Mouse (Mus musculus) hindbrain, embryonic 16.5 days (tissue): ENCODE measurements around the gene Tbc1d10c. TPM values are rescaled to one million over a fixed set of nuclear protein-coding genes. Genes with fewer than 3 reads are reported as not detected.

Source experiments
- ATAC-seq: fragments of 200-750 bp; cut with Nextera tagmentation; 2 replicates; pipeline ENCODE4 v1.8.0; 2017; ENCODE audit warnings: moderate TSS enrichment, moderate library complexity
- H3K27ac ChIP-seq: fragments of 300-500 bp; sonication (generic); 2 replicates; pipeline ENCODE4 v1.5.1; 2014; ENCODE audit warnings: low read depth, mild to moderate bottlenecking, control low read depth, low read length, moderate library complexity
- H3K27me3 ChIP-seq: fragments of 300-500 bp; sonication (generic); replicated peaks from 2 replicates; pipeline ENCODE4 v1.6.1; 2014; ENCODE audit warnings: low read length; ENCODE audit not compliant: control insufficient read depth, insufficient read depth
- H3K36me3 ChIP-seq: fragments of 300-500 bp; sonication (generic); 2 replicates; pipeline ENCODE4 v1.6.1; 2014; ENCODE audit warnings: mild to moderate bottlenecking, low read length, moderate library complexity, mixed read lengths; ENCODE audit not compliant: control insufficient read depth, insufficient read depth
- H3K4me1 ChIP-seq: fragments of 300-500 bp; sonication (generic); 2 replicates; pipeline ENCODE4 v1.6.1; 2014; ENCODE audit warnings: low read depth, low read length; ENCODE audit not compliant: control insufficient read depth, insufficient read depth
- H3K4me2 ChIP-seq: fragments of 300-500 bp; sonication (generic); 2 replicates; pipeline ENCODE4 v1.6.1; 2014; ENCODE audit warnings: mild to moderate bottlenecking, low read length, control low read depth, moderate library complexity
- H3K4me3 ChIP-seq: fragments of 300-500 bp; sonication (generic); 2 replicates; pipeline ENCODE4 v1.5.1; 2014; ENCODE audit warnings: mild to moderate bottlenecking, low read length, control low read depth, moderate library complexity
- H3K9ac ChIP-seq: fragments of 300-500 bp; sonication (generic); 2 replicates; pipeline ENCODE4 v1.6.1; 2014; ENCODE audit warnings: low read depth, mild to moderate bottlenecking, control low read depth, low read length, moderate library complexity
- H3K9me3 ChIP-seq: fragments of 300-500 bp; sonication (generic); 2 replicates; pipeline ENCODE4 v1.6.1; 2014; ENCODE audit warnings: mild to moderate bottlenecking, low read length, moderate library complexity; ENCODE audit not compliant: control insufficient read depth
- WGBS: fragments of 180-500 bp; shearing (Covaris S2); extraction: QIAGEN DNeasy Blood & Tissue Kit; methylation state at CpG from one replicate; pipeline ENCODE4 v1.1.7; 2014; 5-methylcytosine and 5-hydroxymethylcytosine counted together
- polyA plus RNA-seq: library from polyadenylated mRNA; unstranded; fragments of >200 nt; fragmentation: Nextera tagmentation; extraction: Ambion mirVana; gene quantifications from 2 replicates; pipeline ENCODE4 v1.2.1, GENCODE M21; 2015

Gene Tbc1d10c
- 0.54 and 1.1 TPM in 2 replicates for polyA plus RNA-seq

DNA sequence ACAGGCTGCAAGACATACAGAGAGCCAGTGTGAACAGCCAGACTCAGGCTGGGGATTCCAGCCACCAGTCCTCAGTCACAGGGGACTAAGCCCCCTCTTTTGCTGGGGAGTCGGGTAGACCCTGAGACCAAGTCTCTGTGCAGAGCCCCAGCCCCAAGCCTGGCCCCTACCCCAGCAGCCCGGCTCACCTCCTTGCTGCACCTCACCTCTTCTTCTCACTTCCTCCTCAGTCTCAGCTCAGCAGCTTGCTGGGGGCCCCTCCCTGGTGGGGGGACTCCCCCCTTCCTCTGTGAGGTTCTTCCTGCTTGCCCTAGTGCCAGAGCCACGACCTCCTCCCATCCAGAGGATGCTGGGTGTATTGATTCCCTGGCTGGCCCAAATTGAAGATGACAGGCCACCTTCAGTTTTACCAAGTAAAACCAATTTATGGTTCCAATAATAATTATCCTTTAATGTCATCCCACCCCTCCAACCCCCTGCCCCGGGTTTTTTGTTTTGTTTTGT is at the start of gene Tbc1d10c:
Gene Tbc1d10c, minus strand, starts transcription at position 454 of the 504 bp plus-strand sequence.
- Histone ChIP-seq H3K36me3 (peaks cover 19% of the 10 kb centered on the region), H3K27ac (peak within 1 kb of the TSS; percentile 96), H3K4me3 (peak within 1 kb of the TSS; percentile 97), H3K4me1 (peaks cover 27% of the 10 kb centered on the region), H3K4me2 (peak within 1 kb of the TSS; percentile 98), H3K9ac (peak within 1 kb of the TSS; percentile 99), H3K9me3 (no peaks in the 10 kb centered on the region), H3K27me3 (no peaks in the 10 kb centered on the region)
- ATAC-seq: no peak
- WGBS: 68% methylated on average over 4 of the region's 4 CpGs

DNA sequence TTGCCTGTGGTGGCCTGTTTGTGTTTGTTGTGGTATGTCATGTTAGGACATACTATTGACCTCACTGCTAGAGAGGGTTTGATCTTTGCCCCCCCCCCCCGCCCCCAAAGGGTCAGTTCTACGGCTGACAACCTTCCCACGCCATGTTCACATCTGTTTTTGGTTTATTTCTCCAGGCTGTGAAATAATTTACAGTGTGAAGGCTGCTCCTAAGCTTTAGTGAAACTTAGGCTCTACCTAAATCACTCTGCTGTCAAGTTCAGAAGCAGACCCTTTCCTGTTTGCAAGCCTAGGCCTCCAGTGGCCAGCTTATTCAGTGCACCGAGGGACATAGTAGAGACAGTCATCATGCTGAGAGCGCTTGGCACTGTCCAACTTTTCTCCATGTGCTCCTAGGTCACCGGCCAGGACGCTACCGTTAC is 49.2 kb upstream of the Tbc1d10c start:
- WGBS: 70% methylated on average over 8 of the region's 8 CpGs
- no peak overlapping the region for H3K4me3 ChIP-seq

DNA sequence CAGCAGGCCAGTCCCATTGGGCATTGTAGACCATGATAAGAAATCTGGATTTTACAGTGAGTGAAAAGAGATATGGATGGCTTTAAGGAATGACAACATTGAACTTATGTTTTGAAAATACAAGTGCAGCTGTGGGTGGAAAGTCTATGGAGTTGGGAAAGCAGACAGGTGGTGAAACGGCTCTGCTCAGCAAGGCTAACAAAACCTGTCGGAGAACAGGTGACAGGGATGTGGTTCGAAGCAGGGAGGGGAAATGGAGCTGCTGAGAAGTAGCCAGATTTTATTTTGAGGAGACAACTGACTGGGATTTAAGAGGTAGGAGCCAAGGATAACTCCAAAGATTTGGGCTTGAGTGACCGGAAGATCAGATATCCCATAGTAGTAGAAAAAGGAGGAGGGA is 43.5 kb upstream of the Tbc1d10c start:
- Histone ChIP-seq H3K4me2 (no peak overlapping the region), H3K4me1 (peaks cover 9% of the 10 kb centered on the region), H3K27ac (no peak overlapping the region), H3K36me3 (no peaks in the 10 kb centered on the region), H3K4me3 (no peak overlapping the region), H3K27me3 (peaks cover 4% of the 10 kb centered on the region; the same call in 1 of the 2 replicates), H3K9ac (no peak overlapping the region), H3K9me3 (no peaks in the 10 kb centered on the region)
- no peak for ATAC-seq
- 82% methylated on average over 4 of the region's 4 CpGs for WGBS

More for the DNA sequence above, 49.2 kb upstream of the Tbc1d10c start:
- no peak for ATAC-seq
- Histone ChIP-seq H3K27me3 (no peaks in the 10 kb centered on the region), H3K27ac (no peak overlapping the region), H3K9ac (no peak overlapping the region), H3K4me1 (no peaks in the 10 kb centered on the region), H3K4me2 (no peak overlapping the region), H3K9me3 (no peaks in the 10 kb centered on the region), H3K36me3 (no peaks in the 10 kb centered on the region)

DNA sequence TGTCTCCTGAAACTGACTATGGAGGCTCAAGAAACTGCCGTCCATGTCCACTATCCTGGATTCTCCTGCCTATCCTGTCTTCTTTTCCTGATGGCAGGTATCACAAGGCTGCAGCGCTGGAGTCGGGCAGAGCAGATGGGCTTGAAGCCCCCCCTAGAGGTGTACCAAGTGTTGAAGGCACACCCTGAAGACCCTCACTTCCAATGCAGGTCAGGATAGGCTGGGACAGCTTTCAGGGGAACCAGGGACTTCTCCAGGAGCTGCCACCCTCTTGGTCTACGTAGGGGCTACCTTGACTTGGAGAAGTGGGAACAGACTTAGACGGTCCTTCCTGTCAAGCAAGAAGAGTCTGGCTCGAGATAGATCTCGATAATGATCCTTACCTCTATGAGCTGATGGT is 41.6 kb upstream of the Tbc1d10c start:
- no peak for ATAC-seq
- H3K4me3 ChIP-seq: peak overlapping the region; percentile 55
- peak overlapping the region; percentile 80 for H3K4me2 ChIP-seq
- peak overlapping the region; percentile 87; the same call in 1 of the 2 replicates for H3K27ac ChIP-seq
- 86% methylated on average over 7 of the region's 7 CpGs for WGBS
- H3K9ac ChIP-seq: peak overlapping the region; percentile 73; the same call in 1 of the 2 replicates
- H3K36me3 ChIP-seq: no peaks in the 10 kb centered on the region
- H3K27me3 ChIP-seq: peaks cover 7% of the 10 kb centered on the region
- peaks cover 9% of the 10 kb centered on the region for H3K4me1 ChIP-seq
- H3K9me3 ChIP-seq: no peaks in the 10 kb centered on the region

DNA sequence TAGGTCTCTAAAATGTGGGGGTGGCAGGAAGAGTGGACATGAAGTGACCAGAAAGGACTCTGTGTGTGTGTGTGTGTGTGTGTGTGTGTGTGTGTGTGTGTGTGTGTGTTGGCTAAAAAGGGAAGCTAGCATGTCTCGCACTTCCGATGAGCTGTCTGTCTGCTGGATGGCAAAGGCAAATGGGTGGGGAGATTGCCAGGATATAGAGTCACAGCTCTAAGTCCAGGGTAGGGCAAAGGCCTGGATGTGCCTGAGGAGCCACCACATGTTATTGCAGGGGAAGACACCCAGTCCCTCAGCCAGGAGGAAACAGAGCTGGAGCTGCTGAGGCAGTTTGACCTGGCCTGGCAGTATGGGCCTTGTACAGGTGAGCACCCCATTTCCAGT is 41.1 kb upstream of the Tbc1d10c start:
- Histone ChIP-seq H3K27me3 (peaks cover 7% of the 10 kb centered on the region), H3K36me3 (no peaks in the 10 kb centered on the region), H3K4me2 (peak overlapping the region; percentile 80), H3K9me3 (no peaks in the 10 kb centered on the region), H3K4me1 (peaks cover 9% of the 10 kb centered on the region), H3K27ac (peak overlapping the region; percentile 87), H3K9ac (peak overlapping the region; percentile 73), H3K4me3 (peak overlapping the region; percentile 55)
- no peak; the same call in 1 of the 2 replicates for ATAC-seq
- WGBS: 11% methylated on average over 2 of the region's 2 CpGs

DNA sequence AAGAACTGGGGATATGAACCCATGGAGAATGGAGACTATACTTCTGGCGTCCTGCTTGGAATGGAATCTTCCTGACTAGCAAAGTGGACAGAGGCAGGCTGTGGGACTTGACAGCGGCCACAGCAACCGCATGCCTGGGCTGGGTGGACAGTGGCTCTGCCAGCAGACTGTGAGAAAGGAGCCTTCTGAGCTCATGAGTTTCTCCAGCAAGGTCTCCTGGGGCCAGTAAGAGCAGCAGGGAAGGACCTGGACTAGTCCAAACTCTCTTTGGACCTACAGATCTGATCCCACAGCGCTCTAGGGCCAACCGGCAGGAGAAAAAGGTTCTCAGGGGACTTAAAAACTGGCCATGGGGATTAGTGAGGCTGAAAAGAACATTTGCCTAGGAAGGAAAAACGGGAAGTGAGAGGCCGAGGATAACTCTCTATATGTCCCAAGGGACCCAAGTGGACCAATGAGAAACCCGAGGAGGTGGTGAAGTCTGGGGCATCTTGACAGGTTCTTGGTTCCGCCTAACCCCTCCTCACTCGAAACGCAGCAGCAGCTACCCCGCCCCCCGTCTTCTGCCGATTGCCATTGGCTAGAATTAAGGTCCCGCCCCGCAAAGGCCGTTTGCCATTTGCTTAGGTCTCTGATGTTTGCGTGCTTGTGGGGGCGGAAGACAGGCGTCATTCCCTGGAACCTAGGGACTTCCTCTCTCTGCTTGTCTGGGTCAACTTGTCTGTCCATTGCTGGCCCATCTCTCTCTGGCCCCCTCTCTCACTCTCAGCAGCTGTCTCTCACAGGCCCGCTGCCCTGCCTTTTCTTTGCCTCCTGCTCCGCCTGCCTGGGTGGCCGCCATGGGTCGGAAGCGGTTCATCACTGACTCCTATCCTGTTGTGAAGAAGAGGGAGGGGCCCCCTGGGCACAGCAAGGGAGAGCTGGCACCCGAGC is 40.4 kb upstream of the Tbc1d10c start, which contains the start of gene Pold4:
Gene Pold4, plus strand, starts transcription at position 647 of the 933 bp plus-strand sequence.
- 12% methylated on average over 26 of the region's 26 CpGs for WGBS
- peaks cover 9% of the 10 kb centered on the region for H3K4me1 ChIP-seq
- no peaks in the 10 kb centered on the region for H3K9me3 ChIP-seq
- no peaks in the 10 kb centered on the region for H3K36me3 ChIP-seq
- H3K4me2 ChIP-seq: peak within 1 kb of the TSS; percentile 80
- peak within 1 kb of the TSS; percentile 87 for H3K27ac ChIP-seq
- H3K4me3 ChIP-seq: peak within 1 kb of the TSS; percentile 55
- H3K9ac ChIP-seq: peak within 1 kb of the TSS; percentile 73
- peak; percentile 95 for ATAC-seq
- H3K27me3 ChIP-seq: peaks cover 7% of the 10 kb centered on the region

DNA sequence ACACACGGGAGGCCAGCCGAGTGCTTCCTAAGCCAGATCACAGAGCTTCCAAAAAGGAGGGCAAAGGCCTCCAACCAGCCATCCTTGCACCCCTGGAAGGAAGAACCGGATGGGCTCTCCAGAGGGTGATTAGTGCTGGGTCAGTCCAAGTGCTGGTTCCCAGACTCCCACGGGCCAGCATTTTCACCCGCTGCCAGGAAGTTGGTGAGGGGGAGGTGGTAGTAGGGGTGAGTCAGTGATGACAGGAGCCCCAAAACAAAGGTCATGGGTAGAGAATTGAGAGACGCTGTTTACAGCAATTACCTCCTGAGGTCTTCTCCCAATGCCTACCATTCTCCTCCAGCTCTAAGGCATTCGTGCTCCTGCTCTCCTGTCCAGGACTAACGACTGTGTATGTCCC is 39.3 kb upstream of the Tbc1d10c start:
- peaks cover 7% of the 10 kb centered on the region for H3K27me3 ChIP-seq
- WGBS: 72% methylated on average over 8 of the region's 8 CpGs
- no peaks in the 10 kb centered on the region for H3K36me3 ChIP-seq
- H3K27ac ChIP-seq: no peak overlapping the region
- no peak overlapping the region for H3K9ac ChIP-seq
- H3K4me3 ChIP-seq: no peak overlapping the region
- no peak overlapping the region for H3K4me2 ChIP-seq
- H3K4me1 ChIP-seq: peaks cover 9% of the 10 kb centered on the region
- no peaks in the 10 kb centered on the region for H3K9me3 ChIP-seq
- ATAC-seq: no peak

DNA sequence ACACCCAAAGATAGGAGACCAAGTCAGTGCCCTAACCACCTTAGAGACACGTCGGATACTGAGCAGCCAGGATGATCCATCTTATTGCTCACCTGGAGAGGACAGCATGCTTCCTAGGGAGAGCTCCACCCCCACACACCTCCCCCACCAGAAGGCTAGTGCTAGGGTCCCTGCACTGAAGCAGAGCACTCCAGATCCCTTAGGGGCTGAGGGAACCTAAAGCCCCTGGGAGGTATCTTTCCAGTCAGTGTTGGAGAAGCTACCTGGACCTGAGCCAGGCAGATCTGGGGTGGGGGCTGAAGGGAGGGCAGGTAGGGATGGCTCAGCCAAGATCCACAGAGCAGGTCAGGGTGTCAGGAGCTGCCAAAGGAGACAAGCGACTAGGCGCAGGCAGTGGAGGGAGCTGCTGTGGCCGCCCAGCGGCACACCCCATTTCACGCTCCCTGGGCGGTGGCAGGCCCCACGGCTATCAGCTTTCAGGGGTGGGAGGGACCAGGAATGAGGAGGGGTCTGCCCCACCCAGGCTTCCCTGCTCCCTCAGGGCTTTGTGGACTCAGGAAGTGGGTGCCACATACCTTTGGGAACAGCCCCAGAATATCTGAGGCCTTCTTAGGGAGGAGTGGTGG is 38.5 kb upstream of the Tbc1d10c start:
- Histone ChIP-seq H3K27ac (no peak overlapping the region), H3K9me3 (no peaks in the 10 kb centered on the region), H3K9ac (no peak overlapping the region), H3K27me3 (peaks cover 7% of the 10 kb centered on the region), H3K4me3 (no peak overlapping the region), H3K36me3 (no peaks in the 10 kb centered on the region), H3K4me1 (peaks cover 9% of the 10 kb centered on the region), H3K4me2 (no peak overlapping the region)
- ATAC-seq: no peak
- 44% methylated on average over 5 of the region's 9 CpGs for WGBS

DNA sequence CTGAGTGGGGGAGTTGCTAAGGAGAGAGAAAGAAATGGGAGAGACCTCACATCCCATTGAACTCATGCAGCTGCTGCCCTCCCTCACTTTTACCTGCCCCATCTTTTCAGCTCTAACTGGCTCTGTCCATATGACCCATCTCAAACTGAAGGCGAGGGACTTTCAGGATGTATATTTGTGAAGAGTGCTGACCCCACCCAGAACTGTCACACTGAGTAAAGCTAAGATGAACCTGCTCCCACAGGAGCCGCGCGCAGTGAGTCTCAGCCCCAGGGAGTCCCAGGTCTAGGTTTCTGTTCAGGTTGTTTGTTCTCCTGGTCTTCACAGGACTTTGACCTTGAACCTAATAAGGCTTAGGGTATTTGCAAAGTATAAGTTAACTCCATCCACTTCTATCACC is 37.8 kb upstream of the Tbc1d10c start:
- peaks cover 9% of the 10 kb centered on the region for H3K4me1 ChIP-seq
- H3K36me3 ChIP-seq: no peaks in the 10 kb centered on the region
- H3K4me3 ChIP-seq: no peak overlapping the region
- no peak overlapping the region for H3K4me2 ChIP-seq
- WGBS: 75% methylated on average over 4 of the region's 4 CpGs
- H3K27ac ChIP-seq: no peak overlapping the region
- H3K9ac ChIP-seq: no peak overlapping the region
- no peak for ATAC-seq
- H3K27me3 ChIP-seq: peaks cover 7% of the 10 kb centered on the region
- H3K9me3 ChIP-seq: no peaks in the 10 kb centered on the region
